Mouse (Mus musculus) lung, embryonic 15.5 days (tissue): ENCODE data around the gene Zswim4. TPM values are rescaled to one million over a fixed set of nuclear protein-coding genes. Genes with fewer than 3 reads are reported as not detected.

Experiments
- ATAC-seq: fragments of 200-750 bp; cut with Nextera tagmentation; 2 replicates; pipeline ENCODE4 v1.8.0; 2017; ENCODE audit warnings: moderate number of reproducible peaks, borderline replicate concordance; ENCODE audit not compliant: low FRiP score, low TSS enrichment; ENCODE audit errors: extremely low read depth
- H3K27ac ChIP-seq: fragments of 300-500 bp; sonication (generic); 2 replicates; pipeline ENCODE4 v1.5.1; 2015; ENCODE audit warnings: moderate library complexity, mild to moderate bottlenecking, inconsistent platforms
- H3K27me3 ChIP-seq: fragments of 300-500 bp; sonication (generic); 2 replicates; pipeline ENCODE4 v1.6.1; 2015; ENCODE audit warnings: inconsistent platforms
- H3K36me3 ChIP-seq: fragments of 300-500 bp; sonication (generic); 2 replicates; pipeline ENCODE4 v1.6.1; 2015; ENCODE audit warnings: inconsistent platforms
- H3K4me1 ChIP-seq: fragments of 300-500 bp; sonication (generic); 2 replicates; pipeline ENCODE4 v1.6.1; 2015; ENCODE audit warnings: inconsistent platforms
- H3K4me2 ChIP-seq: fragments of 300-500 bp; sonication (generic); 2 replicates; pipeline ENCODE4 v1.6.1; 2015; ENCODE audit warnings: inconsistent platforms, mild to moderate bottlenecking, moderate library complexity
- H3K4me3 ChIP-seq: fragments of 300-500 bp; sonication (generic); 2 replicates; pipeline ENCODE4 v1.5.1; 2015; ENCODE audit warnings: mild to moderate bottlenecking, inconsistent platforms
- H3K9ac ChIP-seq: fragments of 300-500 bp; sonication (generic); 2 replicates; pipeline ENCODE4 v1.6.1; 2015; ENCODE audit warnings: inconsistent platforms
- H3K9me3 ChIP-seq: fragments of 300-500 bp; sonication (generic); 2 replicates; pipeline ENCODE4 v1.6.1; 2016; ENCODE audit warnings: inconsistent platforms
- WGBS: fragments of 180-500 bp; shearing (Covaris S2); methylation state at CpG from one replicate; pipeline ENCODE4 v1.1.7; 2015; 5-methylcytosine and 5-hydroxymethylcytosine counted together
- microRNA counts: library from miRNA; unstranded; fragments of <30 nt; microRNA quantifications from one replicate; lab custom pipeline; 2016
- microRNA-seq: library from miRNA; unstranded; fragments of <30 nt; microRNA quantifications from one replicate; pipeline ENCODE4, GENCODE M21; 2016
- polyA plus RNA-seq: library from polyadenylated mRNA; unstranded; fragments of >200 nt; fragmentation: Nextera tagmentation; extraction: Ambion mirVana; gene quantifications from 2 replicates; pipeline ENCODE4 v1.2.1, GENCODE M21; 2015

Gene Zswim4
- polyA plus RNA-seq, 1 experiment from 2014 or later = 14.2 TPM

DNA sequence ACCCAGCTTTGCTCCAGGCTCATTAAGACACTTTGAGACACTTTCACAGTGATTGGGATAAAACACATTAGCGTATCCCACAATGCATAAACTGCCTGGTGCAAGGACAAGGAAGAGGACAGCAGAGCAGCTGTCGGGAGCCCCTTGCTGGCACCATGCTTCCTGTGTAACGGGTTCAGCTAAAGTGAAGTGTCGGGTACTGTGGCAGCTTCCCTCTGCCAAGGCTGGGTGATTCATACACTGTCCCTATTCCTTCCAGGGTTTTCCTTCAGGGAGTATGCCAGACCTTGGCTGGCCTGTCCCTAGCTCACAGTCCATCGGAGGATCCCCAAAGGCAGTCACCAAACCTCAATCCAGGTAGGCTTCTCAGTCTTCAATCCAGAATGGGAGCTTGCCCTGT lies 66.8 kb downstream of the Zswim4 start:
- Histone ChIP-seq H3K9me3 (no peaks in the 10 kb centered on the region), H3K4me2 (no peak overlapping the region), H3K27me3 (no peaks in the 10 kb centered on the region), H3K9ac (no peak overlapping the region), H3K27ac (no peak overlapping the region), H3K36me3 (peaks cover 36% of the 10 kb centered on the region), H3K4me3 (no peak overlapping the region), H3K4me1 (no peaks in the 10 kb centered on the region)
- 86% methylated on average over 5 of the region's 5 CpGs for WGBS
- ATAC-seq = no peak

DNA sequence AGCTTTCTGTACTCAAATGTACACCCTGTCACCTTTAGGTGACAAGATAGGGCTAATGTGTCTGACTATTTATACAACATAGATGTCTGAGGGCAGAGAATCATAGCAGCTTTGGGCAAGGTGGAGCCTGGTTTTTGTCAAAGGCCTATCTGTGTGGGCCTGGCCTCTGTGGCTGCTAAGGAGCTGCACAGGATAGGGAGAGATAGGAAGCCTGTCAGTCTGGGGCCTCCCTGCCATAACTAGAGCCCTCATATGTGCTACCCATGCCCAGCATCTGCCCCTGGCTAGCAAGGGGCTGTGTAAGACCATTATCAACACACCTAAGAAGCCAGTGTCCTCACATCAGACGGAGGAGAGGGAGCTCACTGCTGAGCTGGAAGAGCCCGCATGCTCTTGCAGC lies 69.2 kb downstream of the Zswim4 start:
- peaks cover 19% of the 10 kb centered on the region for H3K36me3 ChIP-seq
- no peak overlapping the region for H3K27ac ChIP-seq
- H3K4me2 ChIP-seq = no peak overlapping the region
- H3K9me3 ChIP-seq = no peaks in the 10 kb centered on the region
- H3K9ac ChIP-seq = no peak overlapping the region
- H3K4me1 ChIP-seq = no peaks in the 10 kb centered on the region
- 88% methylated on average over 2 of the region's 2 CpGs for WGBS
- ATAC-seq = no peak
- no peaks in the 10 kb centered on the region for H3K27me3 ChIP-seq
- H3K4me3 ChIP-seq = no peak overlapping the region

MicroRNA genes within 50 kb of the gene (microRNA counts, 519-probe panel; counts per million panel counts)
- microRNA mmu-miR-181c (lab: Ali Mortazavi, UCI) = 2,615 counts per million, percentile 61 among the panel's probes with 10 or more counts
- 3,343 counts per million, percentile 88 among the panel's probes with 10 or more counts for microRNA mmu-miR-23a (lab: Ali Mortazavi, UCI)
- 3,612 counts per million, percentile 93 among the panel's probes with 10 or more counts for microRNA mmu-miR-27a (lab: Ali Mortazavi, UCI)

Small RNAs within 50 kb of the gene (microRNA-seq; reads per million reads assigned to microRNA genes)
- gene Mir181c (5,670 reads per million, percentile 91 among the genes with 10 or more reads in this experiment), gene Mir181d (4,115 reads per million, percentile 88 among the genes with 10 or more reads in this experiment), gene Mir23a (16,414 reads per million, percentile 97 among the genes with 10 or more reads in this experiment), gene Mir24-2 (not detected), gene Mir27a (286 reads per million, percentile 64 among the genes with 10 or more reads in this experiment), gene Mir3074-2 (not detected)

Other genes with a start within 250 kb of the Zswim4 start
- 11.3 and 12.1 TPM in 2 replicates for gene Samd1, start 239.4 kb downstream of the Zswim4 start, polyA plus RNA-seq
- gene 1700067K01Rik, start 235.6 kb downstream of the Zswim4 start, polyA plus RNA-seq = 0.93 and 0.98 TPM in 2 replicates
- 2.2 and 2.6 TPM in 2 replicates for gene 2210011C24Rik, start 224.9 kb downstream of the Zswim4 start, polyA plus RNA-seq
- 6.0 and 6.7 TPM in 2 replicates for gene Palm3, start 215.6 kb downstream of the Zswim4 start, polyA plus RNA-seq
- 1.4 and 2.2 TPM in 2 replicates for gene Il27ra, start 194.5 kb downstream of the Zswim4 start, polyA plus RNA-seq
- not detected in 2 replicates for gene Rln3, start 192.1 kb downstream of the Zswim4 start, polyA plus RNA-seq
- gene Gm10643, start 171.9 kb downstream of the Zswim4 start, polyA plus RNA-seq = 1.3 TPM in 2 replicates
- gene Rfx1, start 170.2 kb downstream of the Zswim4 start, polyA plus RNA-seq = 9.0 and 10.6 TPM in 2 replicates
- 9.3 and 9.5 TPM in 2 replicates for gene Dcaf15, start 132.3 kb downstream of the Zswim4 start, polyA plus RNA-seq
- 0.16 and 0.36 TPM in 2 replicates for gene Podnl1, start 111.1 kb downstream of the Zswim4 start, polyA plus RNA-seq
- 23.1 and 23.4 TPM in 2 replicates for gene Cc2d1a, start 89.1 kb downstream of the Zswim4 start, polyA plus RNA-seq
- 1.7 TPM in 2 replicates for gene 4930432K21Rik, start 89.0 kb downstream of the Zswim4 start, polyA plus RNA-seq
- 2.7 and 3.2 TPM in 2 replicates for gene Nanos3, start 51.8 kb downstream of the Zswim4 start, polyA plus RNA-seq
- gene D8Ertd738e, start 12.7 kb upstream of the Zswim4 start, polyA plus RNA-seq = 320 and 350 TPM in 2 replicates
- gene Mri1, start 20.3 kb upstream of the Zswim4 start, polyA plus RNA-seq = 67.2 and 72.4 TPM in 2 replicates
- 20.5 and 22.8 TPM in 2 replicates for gene Ccdc130, start 33.3 kb upstream of the Zswim4 start, polyA plus RNA-seq
- gene Cacna1a, start 151.4 kb upstream of the Zswim4 start, polyA plus RNA-seq = 2.1 and 2.4 TPM in 2 replicates